Mouse (Mus musculus): Measurements from ENCODE around the gene Gm19935. TPM values are rescaled to one million over a fixed set of nuclear protein-coding genes. Genes with fewer than 3 reads are reported as not detected.

The Gm19935 gene
- polyA plus RNA-seq (2015; fragmentation: Nextera tagmentation; extraction: Ambion mirVana): 0.18 and 0.31 TPM in 2 replicates

DNA sequence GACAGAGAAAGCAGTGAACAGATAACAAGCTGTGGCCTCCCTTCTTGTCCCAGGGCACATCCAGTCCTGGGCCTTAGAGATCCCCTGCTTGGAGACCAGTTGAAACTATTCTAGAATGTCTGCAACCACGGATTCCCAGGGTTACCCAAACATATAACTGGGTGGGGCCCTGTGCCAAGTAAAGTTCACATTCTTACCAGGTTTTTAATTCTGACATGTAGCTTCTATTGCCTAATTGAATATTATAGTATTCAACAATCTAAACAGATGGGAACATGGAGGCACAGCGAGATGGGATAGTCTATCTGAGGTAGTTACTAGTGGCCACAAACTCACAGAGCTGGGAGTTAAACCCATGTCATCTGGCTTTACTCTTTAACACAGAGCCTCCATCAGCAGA lies at the start of gene Gm19935:
Gene Gm19935, minus strand, starts transcription at position 101 of the 400 bp plus-strand sequence.
- H3K4me3 ChIP-seq (replicated peaks; ENCODE audit: low read length): no peak within 1 kb of the TSS
- no peaks in the 10 kb centered on the region for H3K9me3 ChIP-seq (replicated peaks; ENCODE audit: control insufficient read depth, low read length)
- H3K27me3 ChIP-seq (ENCODE audit: control insufficient read depth, insufficient read depth, low read length): no peaks in the 10 kb centered on the region
- 65% methylated on average over 2 of the region's 2 CpGs for WGBS
- no peaks in the 10 kb centered on the region for H3K36me3 ChIP-seq (ENCODE audit: control insufficient read depth, insufficient read depth, low read length)
- H3K9ac ChIP-seq (ENCODE audit: low read length): no peak within 1 kb of the TSS
- no peak within 1 kb of the TSS for H3K27ac ChIP-seq (ENCODE audit: low read length)
- no peak for ATAC-seq (ENCODE audit: insufficient read depth, low FRiP score)
- H3K4me1 ChIP-seq (ENCODE audit: control insufficient read depth, insufficient read depth, low read length): no peaks in the 10 kb centered on the region
- H3K4me2 ChIP-seq (ENCODE audit: low read depth, low read length): no peak within 1 kb of the TSS

DNA sequence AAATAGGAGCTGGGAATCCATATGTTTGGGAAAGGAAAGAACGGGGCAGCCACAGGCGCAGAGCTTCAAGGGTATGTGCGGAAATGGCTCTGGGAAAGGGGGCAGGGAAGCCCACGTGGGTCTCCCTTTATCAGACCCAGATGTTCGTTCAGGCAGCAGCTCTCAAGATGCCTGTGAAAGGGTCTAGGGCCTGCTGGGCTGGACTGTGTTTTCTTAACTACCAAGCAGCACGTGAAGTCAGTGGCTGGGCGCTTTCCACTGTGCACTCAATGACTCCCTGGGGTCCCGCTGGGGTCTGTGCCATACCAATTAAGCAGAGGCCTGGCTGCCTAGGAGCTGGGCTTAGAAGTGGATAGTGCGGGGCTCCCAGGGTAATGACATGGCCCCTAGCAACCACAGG lies 44.8 kb upstream of the Gm19935 start:
- H3K9me3 ChIP-seq (replicated peaks; ENCODE audit: control insufficient read depth, low read length): no peaks in the 10 kb centered on the region
- peak overlapping the region; percentile 82 for H3K27ac ChIP-seq (ENCODE audit: low read length)
- peak overlapping the region; percentile 49; the same call in 1 of the 2 replicates for H3K9ac ChIP-seq (ENCODE audit: low read length)
- H3K4me3 ChIP-seq (replicated peaks; ENCODE audit: low read length): 0 out of 2 replicates have a peak overlapping the region, but pooled peaks have one; percentile 2
- WGBS: 10% methylated on average over 9 of the region's 9 CpGs
- peaks cover 14% of the 10 kb centered on the region for H3K4me1 ChIP-seq (ENCODE audit: control insufficient read depth, insufficient read depth, low read length)
- ATAC-seq (ENCODE audit: insufficient read depth, low FRiP score): peak; percentile 85
- H3K36me3 ChIP-seq (ENCODE audit: control insufficient read depth, insufficient read depth, low read length): no peaks in the 10 kb centered on the region
- H3K27me3 ChIP-seq (ENCODE audit: control insufficient read depth, insufficient read depth, low read length): no peaks in the 10 kb centered on the region
- H3K4me2 ChIP-seq (ENCODE audit: low read depth, low read length): peak overlapping the region; percentile 20

DNA sequence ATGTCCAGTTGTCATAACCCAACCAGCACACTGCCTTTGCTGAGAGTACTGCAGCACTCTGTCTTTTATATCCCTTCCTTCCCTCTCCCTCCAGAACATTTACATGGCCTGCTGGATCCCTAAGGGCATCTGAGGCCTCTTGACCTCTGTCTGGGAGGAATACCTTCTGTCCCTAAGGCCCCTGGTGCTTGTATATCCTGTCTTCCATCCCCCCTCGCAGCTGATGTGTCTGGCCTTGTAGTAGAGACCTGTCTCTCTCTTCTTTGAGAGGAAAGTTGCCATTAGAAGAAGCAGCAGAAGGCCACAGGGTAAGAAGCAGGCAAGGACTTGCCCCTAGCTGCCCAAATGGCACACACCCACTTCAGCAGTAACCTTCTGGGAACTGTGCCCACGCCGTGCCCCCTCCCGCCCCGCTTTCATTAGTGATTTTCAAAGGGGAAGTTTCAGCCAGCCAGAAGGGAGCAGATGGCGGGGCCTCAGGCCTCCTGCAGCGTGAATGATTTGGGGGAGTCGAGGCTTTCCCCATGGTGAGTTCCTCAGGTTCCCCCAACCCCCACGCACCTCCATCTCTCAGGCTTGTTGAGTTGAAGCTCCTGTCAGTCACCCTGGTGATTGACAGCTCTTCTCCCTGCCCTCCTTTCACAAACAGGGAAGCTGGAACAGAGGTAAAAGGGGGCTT lies 44.2 kb upstream of the Gm19935 start:
- H3K36me3 ChIP-seq (ENCODE audit: control insufficient read depth, insufficient read depth, low read length): no peaks in the 10 kb centered on the region
- no peaks in the 10 kb centered on the region for H3K27me3 ChIP-seq (ENCODE audit: control insufficient read depth, insufficient read depth, low read length)
- H3K4me3 ChIP-seq (replicated peaks; ENCODE audit: low read length): no peak overlapping the region
- peaks cover 14% of the 10 kb centered on the region for H3K4me1 ChIP-seq (ENCODE audit: control insufficient read depth, insufficient read depth, low read length)
- WGBS: 13% methylated on average over 9 of the region's 9 CpGs
- 0 out of 2 replicates have a peak, but pooled peaks have one; percentile 37 for ATAC-seq (ENCODE audit: insufficient read depth, low FRiP score)
- H3K27ac ChIP-seq (ENCODE audit: low read length): peak overlapping the region; percentile 82
- peak overlapping the region; percentile 20; the same call in 1 of the 2 replicates for H3K4me2 ChIP-seq (ENCODE audit: low read depth, low read length)
- H3K9ac ChIP-seq (ENCODE audit: low read length): peak overlapping the region; percentile 49
- H3K9me3 ChIP-seq (replicated peaks; ENCODE audit: control insufficient read depth, low read length): no peaks in the 10 kb centered on the region

DNA sequence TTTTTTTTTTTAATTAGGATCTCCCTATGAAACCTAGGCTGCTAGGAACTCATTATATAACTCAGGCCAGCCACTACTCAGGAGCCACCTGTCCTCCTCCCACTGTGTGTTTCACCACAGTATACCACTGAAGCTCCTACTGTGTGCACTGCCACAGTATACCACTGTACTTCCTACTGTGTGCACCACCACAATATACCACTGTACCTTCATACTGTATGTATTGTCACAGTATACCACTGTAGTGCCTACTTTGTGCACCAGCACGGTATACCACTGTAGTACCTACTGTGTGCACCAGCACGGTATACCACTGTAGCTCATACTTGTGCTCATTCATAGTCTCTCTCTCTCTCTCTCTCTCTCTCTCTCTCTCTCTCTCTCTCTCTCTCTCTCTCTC lies 40.9 kb upstream of the Gm19935 start:
- Histone ChIP-seq H3K27ac (ENCODE audit: low read length) (no peak overlapping the region), H3K36me3 (ENCODE audit: control insufficient read depth, insufficient read depth, low read length) (no peaks in the 10 kb centered on the region), H3K9ac (ENCODE audit: low read length) (no peak overlapping the region), H3K4me2 (ENCODE audit: low read depth, low read length) (no peak overlapping the region), H3K27me3 (ENCODE audit: control insufficient read depth, insufficient read depth, low read length) (no peaks in the 10 kb centered on the region), H3K9me3 (replicated peaks; ENCODE audit: control insufficient read depth, low read length) (no peaks in the 10 kb centered on the region), H3K4me1 (ENCODE audit: control insufficient read depth, insufficient read depth, low read length) (peaks cover 31% of the 10 kb centered on the region), H3K4me3 (replicated peaks; ENCODE audit: low read length) (no peak overlapping the region)
- no peak for ATAC-seq (ENCODE audit: insufficient read depth, low FRiP score)
- WGBS: 97% methylated on average over 2 of the region's 2 CpGs

DNA sequence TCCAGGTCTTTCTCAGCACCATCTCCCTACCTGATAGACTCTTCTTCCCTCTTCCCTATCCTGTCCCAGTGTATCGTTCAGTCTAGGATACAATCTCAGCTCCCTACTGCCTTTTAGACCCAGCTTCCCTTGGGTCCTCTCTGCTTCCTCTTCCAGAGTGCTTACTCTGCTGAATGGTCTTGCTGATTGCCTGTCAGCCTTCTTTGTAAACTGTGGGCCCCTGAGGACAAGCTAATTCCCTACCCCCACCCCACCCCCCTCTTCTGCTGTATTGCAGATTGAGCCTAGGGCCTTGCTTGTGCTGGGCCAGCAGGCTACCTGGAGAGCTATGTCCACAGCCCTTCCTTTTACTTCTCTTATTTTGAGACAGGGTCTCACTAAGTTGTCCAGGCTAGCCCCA lies 39.8 kb upstream of the Gm19935 start:
- H3K36me3 ChIP-seq (ENCODE audit: control insufficient read depth, insufficient read depth, low read length): no peaks in the 10 kb centered on the region
- H3K9ac ChIP-seq (ENCODE audit: low read length): no peak overlapping the region
- H3K27ac ChIP-seq (ENCODE audit: low read length): no peak overlapping the region; the same call in 1 of the 2 replicates
- H3K9me3 ChIP-seq (replicated peaks; ENCODE audit: control insufficient read depth, low read length): no peaks in the 10 kb centered on the region
- H3K27me3 ChIP-seq (ENCODE audit: control insufficient read depth, insufficient read depth, low read length): no peaks in the 10 kb centered on the region
- no peak overlapping the region for H3K4me2 ChIP-seq (ENCODE audit: low read depth, low read length)
- ATAC-seq (ENCODE audit: insufficient read depth, low FRiP score): no peak
- peaks cover 23% of the 10 kb centered on the region for H3K4me1 ChIP-seq (ENCODE audit: control insufficient read depth, insufficient read depth, low read length)
- H3K4me3 ChIP-seq (replicated peaks; ENCODE audit: low read length): no peak overlapping the region
- 57% methylated on average over 1 of the region's 1 CpGs for WGBS

DNA sequence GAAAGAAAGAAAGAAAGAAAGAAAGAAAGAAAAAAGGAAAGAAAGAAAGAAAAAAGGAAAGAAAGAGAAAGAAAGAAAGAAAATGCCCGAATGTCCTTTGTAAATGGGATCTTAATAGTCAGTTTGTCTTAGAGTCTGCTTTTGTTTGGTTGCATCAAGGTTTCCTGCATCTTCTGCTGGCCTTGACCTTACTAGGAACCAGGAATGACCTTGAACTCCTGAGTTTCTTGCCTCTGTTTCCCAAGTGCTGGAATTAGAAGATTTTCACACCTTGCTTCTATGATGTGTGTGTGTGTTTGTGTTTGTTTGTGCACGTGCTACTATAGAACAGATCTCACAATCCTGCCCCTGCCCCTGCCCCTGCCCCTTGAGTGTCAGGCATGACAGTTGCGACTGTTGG lies 39.0 kb upstream of the Gm19935 start:
- H3K4me3 ChIP-seq (replicated peaks; ENCODE audit: low read length): no peak overlapping the region
- peaks cover 18% of the 10 kb centered on the region for H3K4me1 ChIP-seq (ENCODE audit: control insufficient read depth, insufficient read depth, low read length)
- no peaks in the 10 kb centered on the region for H3K36me3 ChIP-seq (ENCODE audit: control insufficient read depth, insufficient read depth, low read length)
- H3K9ac ChIP-seq (ENCODE audit: low read length): no peak overlapping the region
- no peaks in the 10 kb centered on the region for H3K27me3 ChIP-seq (ENCODE audit: control insufficient read depth, insufficient read depth, low read length)
- no peak for ATAC-seq (ENCODE audit: insufficient read depth, low FRiP score)
- no peaks in the 10 kb centered on the region for H3K9me3 ChIP-seq (replicated peaks; ENCODE audit: control insufficient read depth, low read length)
- 87% methylated on average over 3 of the region's 3 CpGs for WGBS
- no peak overlapping the region for H3K4me2 ChIP-seq (ENCODE audit: low read depth, low read length)
- H3K27ac ChIP-seq (ENCODE audit: low read length): no peak overlapping the region

DNA sequence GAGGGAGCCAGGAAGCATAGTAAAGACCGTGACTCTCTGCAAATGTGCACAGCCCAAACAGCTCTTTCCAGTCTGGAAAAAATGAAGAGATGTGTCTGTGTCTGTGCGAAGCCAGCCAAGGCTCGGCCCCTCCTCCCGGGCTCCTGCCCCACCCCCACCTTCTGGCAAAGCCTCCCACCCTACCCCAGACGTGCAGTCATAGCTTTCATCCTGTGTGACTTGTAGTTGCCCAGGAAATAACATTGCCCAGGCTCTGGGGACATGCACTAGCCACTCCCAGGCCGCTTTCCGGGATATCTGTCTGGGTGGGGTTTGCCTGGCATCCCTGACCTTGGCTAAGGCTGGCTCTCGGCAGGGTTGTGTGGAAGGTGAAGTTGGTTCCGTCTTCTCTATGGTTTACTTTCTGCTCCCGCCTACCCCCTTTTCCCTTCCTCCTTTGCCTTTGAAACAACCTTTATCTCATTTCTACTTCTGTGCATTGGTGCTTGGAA lies 37.5 kb upstream of the Gm19935 start:
- H3K9ac ChIP-seq (ENCODE audit: low read length): peak overlapping the region; percentile 31

DNA sequence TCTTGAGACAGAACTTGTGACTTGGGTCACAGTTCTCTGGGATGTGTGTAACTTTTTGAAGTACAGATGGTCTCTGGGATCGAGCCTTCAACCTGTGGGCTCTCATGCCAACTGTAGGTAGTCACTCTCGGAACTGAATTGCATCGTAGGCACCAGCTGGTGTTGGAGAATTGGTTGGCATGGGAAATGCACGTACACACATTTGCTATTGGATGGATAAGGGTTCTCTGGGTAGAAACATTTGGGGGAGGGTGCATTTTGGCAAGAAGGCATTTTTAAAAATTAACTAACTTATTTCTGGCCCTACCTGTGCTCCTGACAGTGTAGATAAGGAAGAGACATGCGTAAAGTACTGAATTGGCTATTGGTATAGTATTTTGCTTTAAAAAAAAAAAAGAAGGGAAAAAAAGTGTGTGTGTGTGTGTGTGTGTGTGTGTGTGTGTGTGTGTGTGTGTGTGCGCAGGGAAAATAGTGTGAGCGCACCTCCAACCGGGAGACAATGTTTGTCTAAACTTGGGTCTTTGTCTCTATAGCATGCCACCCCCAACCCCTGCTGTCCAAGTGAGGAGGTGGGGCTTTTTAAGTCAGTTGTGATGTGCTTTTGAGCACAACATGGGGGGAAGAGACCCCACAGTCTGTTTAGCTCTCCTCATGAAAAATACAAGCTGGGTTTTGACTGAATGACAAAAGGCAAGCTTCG lies 36.9 kb upstream of the Gm19935 start:
- Histone ChIP-seq H3K27me3 (ENCODE audit: control insufficient read depth, insufficient read depth, low read length) (no peaks in the 10 kb centered on the region), H3K27ac (ENCODE audit: low read length) (peak overlapping the region; percentile 74), H3K4me2 (ENCODE audit: low read depth, low read length) (peak overlapping the region; percentile 38), H3K9ac (ENCODE audit: low read length) (0 out of 2 replicates have a peak overlapping the region, but pooled peaks have one; percentile 31), H3K36me3 (ENCODE audit: control insufficient read depth, insufficient read depth, low read length) (no peaks in the 10 kb centered on the region), H3K4me1 (ENCODE audit: control insufficient read depth, insufficient read depth, low read length) (peaks cover 17% of the 10 kb centered on the region), H3K4me3 (replicated peaks; ENCODE audit: low read length) (no peak overlapping the region), H3K9me3 (replicated peaks; ENCODE audit: control insufficient read depth, low read length) (no peaks in the 10 kb centered on the region)
- WGBS: 59% methylated on average over 9 of the region's 9 CpGs
- no peak; the same call in 1 of the 2 replicates for ATAC-seq (ENCODE audit: insufficient read depth, low FRiP score)

More for the DNA sequence above, 37.5 kb upstream of the Gm19935 start:
- 9% methylated on average over 10 of the region's 10 CpGs for WGBS
- Histone ChIP-seq H3K27ac (ENCODE audit: low read length) (peak overlapping the region; percentile 74), H3K4me2 (ENCODE audit: low read depth, low read length) (peak overlapping the region; percentile 38), H3K27me3 (ENCODE audit: control insufficient read depth, insufficient read depth, low read length) (no peaks in the 10 kb centered on the region), H3K36me3 (ENCODE audit: control insufficient read depth, insufficient read depth, low read length) (no peaks in the 10 kb centered on the region), H3K4me3 (replicated peaks; ENCODE audit: low read length) (0 out of 2 replicates have a peak overlapping the region, but pooled peaks have one; percentile 1), H3K9me3 (replicated peaks; ENCODE audit: control insufficient read depth, low read length) (no peaks in the 10 kb centered on the region), H3K4me1 (ENCODE audit: control insufficient read depth, insufficient read depth, low read length) (peaks cover 17% of the 10 kb centered on the region)
- peak; percentile 78 for ATAC-seq (ENCODE audit: insufficient read depth, low FRiP score)

DNA sequence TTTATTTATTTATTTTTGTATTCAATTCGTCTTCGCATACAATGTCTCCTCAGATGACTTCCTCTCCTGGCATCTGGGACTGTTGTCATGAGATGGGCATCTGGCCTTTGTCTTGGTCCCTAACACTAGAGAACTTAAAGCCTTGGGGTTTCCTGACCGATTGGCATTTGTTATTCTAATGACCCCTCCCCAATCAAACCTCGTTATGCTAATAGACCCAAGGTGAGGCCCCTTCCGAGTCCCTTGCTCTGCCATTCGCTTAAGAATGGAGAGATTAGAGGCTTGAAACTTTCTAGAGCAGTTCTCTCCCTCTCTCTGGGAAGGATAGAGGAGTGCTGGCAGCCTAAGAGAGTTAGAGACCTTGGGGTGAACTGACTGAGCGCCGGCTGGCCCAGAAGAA lies 34.4 kb upstream of the Gm19935 start:
- H3K9me3 ChIP-seq (replicated peaks; ENCODE audit: control insufficient read depth, low read length): no peaks in the 10 kb centered on the region
- no peaks in the 10 kb centered on the region for H3K36me3 ChIP-seq (ENCODE audit: control insufficient read depth, insufficient read depth, low read length)
- H3K4me2 ChIP-seq (ENCODE audit: low read depth, low read length): no peak overlapping the region
- no peak for ATAC-seq (ENCODE audit: insufficient read depth, low FRiP score)
- H3K9ac ChIP-seq (ENCODE audit: low read length): no peak overlapping the region
- H3K27ac ChIP-seq (ENCODE audit: low read length): no peak overlapping the region
- no peaks in the 10 kb centered on the region for H3K27me3 ChIP-seq (ENCODE audit: control insufficient read depth, insufficient read depth, low read length)
- H3K4me1 ChIP-seq (ENCODE audit: control insufficient read depth, insufficient read depth, low read length): peaks cover 17% of the 10 kb centered on the region
- 62% methylated on average over 8 of the region's 8 CpGs for WGBS
- no peak overlapping the region for H3K4me3 ChIP-seq (replicated peaks; ENCODE audit: low read length)
